Mouse (Mus musculus): Measurements from ENCODE around the gene Wdr26. TPM values are rescaled to one million over a fixed set of nuclear protein-coding genes. Genes with fewer than 3 reads are reported as not detected.

Gene Wdr26
- total and polyA plus RNA-seq, 2 experiments from 2014 or later, result 37.4 to 38.6 TPM

GRCm38 (mm10) chr1:181199446-181199845 lies 12.4 kb downstream of the Wdr26 start:
- H3K36me3 ChIP-seq (replicated peaks; ENCODE audit: control insufficient read depth, insufficient read depth, low read length), result peaks cover 82% of the 10 kb centered on the region
- no peak overlapping the region for H3K9ac ChIP-seq (replicated peaks; ENCODE audit: low read depth, low read length)
- WGBS, result 88% methylated on average over 4 of the region's 4 CpGs
- no peaks in the 10 kb centered on the region for H3K27me3 ChIP-seq (ENCODE audit: control insufficient read depth, insufficient read depth, low read length)
- H3K4me2 ChIP-seq (ENCODE audit: low read depth, low read length), result no peak overlapping the region
- TF ChIP-seq CTCF (IDR thresholded peaks at IDR 0.05; ENCODE audit: low read depth) (no peak), EP300 (IDR thresholded peaks at IDR 0.05; ENCODE audit: low read depth) (no peak)
- H3K27ac ChIP-seq (ENCODE audit: low read depth), result no peak overlapping the region
- DNase-seq (ENCODE audit: low spot score) (no peak), ATAC-seq (ENCODE audit: insufficient read depth, low read depth) (no peak)
- H3K9me3 ChIP-seq (replicated peaks; ENCODE audit: control insufficient read depth, low read length), result no peaks in the 10 kb centered on the region
- H3K4me3 ChIP-seq (ENCODE audit: low read depth, low read length), result no peak overlapping the region
- no peaks in the 10 kb centered on the region for H3K4me1 ChIP-seq (ENCODE audit: control insufficient read depth, insufficient read depth)

GRCm38 (mm10) chr1:181188925-181189324 lies 22.9 kb downstream of the Wdr26 start:
- 77% methylated on average over 4 of the region's 4 CpGs for WGBS
- ATAC-seq (ENCODE audit: insufficient read depth, low read depth), result no peak
- H3K9ac ChIP-seq (replicated peaks; ENCODE audit: low read depth, low read length), result no peak overlapping the region

GRCm38 (mm10) chr1:181170210-181170609 lies 41.6 kb downstream of the Wdr26 start:
- H3K27me3 ChIP-seq (ENCODE audit: control insufficient read depth, insufficient read depth, low read length), result no peaks in the 10 kb centered on the region
- WGBS, result 79% methylated on average over 8 of the region's 8 CpGs
- no peak for DNase-seq (ENCODE audit: low spot score)
- ATAC-seq (ENCODE audit: insufficient read depth, low read depth), result no peak
- no peak overlapping the region; the same call in 1 of the 2 replicates for H3K27ac ChIP-seq (ENCODE audit: low read depth)
- H3K4me2 ChIP-seq (ENCODE audit: low read depth, low read length), result no peak overlapping the region
- no peak overlapping the region for H3K4me3 ChIP-seq (ENCODE audit: low read depth, low read length)
- H3K9ac ChIP-seq (replicated peaks; ENCODE audit: low read depth, low read length), result no peak overlapping the region
- no peak for TF ChIP-seq EP300 (IDR thresholded peaks at IDR 0.05; ENCODE audit: low read depth)
- no peak for TF ChIP-seq CTCF (IDR thresholded peaks at IDR 0.05; ENCODE audit: low read depth)
- H3K4me1 ChIP-seq (ENCODE audit: control insufficient read depth, insufficient read depth), result no peaks in the 10 kb centered on the region
- no peaks in the 10 kb centered on the region for H3K9me3 ChIP-seq (replicated peaks; ENCODE audit: control insufficient read depth, low read length)
- peaks cover 46% of the 10 kb centered on the region for H3K36me3 ChIP-seq (replicated peaks; ENCODE audit: control insufficient read depth, insufficient read depth, low read length)

More at GRCm38 (mm10) chr1:181188925-181189324, 22.9 kb downstream of the Wdr26 start:
- Histone ChIP-seq H3K9me3 (replicated peaks; ENCODE audit: control insufficient read depth, low read length) (no peaks in the 10 kb centered on the region), H3K4me1 (ENCODE audit: control insufficient read depth, insufficient read depth) (no peaks in the 10 kb centered on the region), H3K27me3 (ENCODE audit: control insufficient read depth, insufficient read depth, low read length) (no peaks in the 10 kb centered on the region), H3K4me3 (ENCODE audit: low read depth, low read length) (no peak overlapping the region), H3K36me3 (replicated peaks; ENCODE audit: control insufficient read depth, insufficient read depth, low read length) (peaks cover 90% of the 10 kb centered on the region), H3K4me2 (ENCODE audit: low read depth, low read length) (no peak overlapping the region), H3K27ac (ENCODE audit: low read depth) (no peak overlapping the region)
- TF ChIP-seq CTCF (IDR thresholded peaks at IDR 0.05; ENCODE audit: low read depth) (no peak), EP300 (IDR thresholded peaks at IDR 0.05; ENCODE audit: low read depth) (no peak)
- DNase-seq (ENCODE audit: low spot score), result no peak

GRCm38 (mm10) chr1:181168377-181168776 lies 43.4 kb downstream of the Wdr26 start:
- no peaks in the 10 kb centered on the region for H3K9me3 ChIP-seq (replicated peaks; ENCODE audit: control insufficient read depth, low read length)
- WGBS, result 63% methylated on average over 3 of the region's 3 CpGs
- TF ChIP-seq EP300 (IDR thresholded peaks at IDR 0.05; ENCODE audit: low read depth), result no peak
- no peak for TF ChIP-seq CTCF (IDR thresholded peaks at IDR 0.05; ENCODE audit: low read depth)
- H3K36me3 ChIP-seq (replicated peaks; ENCODE audit: control insufficient read depth, insufficient read depth, low read length), result peaks cover 52% of the 10 kb centered on the region
- DNase-seq (ENCODE audit: low spot score), result no peak
- no peaks in the 10 kb centered on the region for H3K4me1 ChIP-seq (ENCODE audit: control insufficient read depth, insufficient read depth)
- no peak overlapping the region for H3K9ac ChIP-seq (replicated peaks; ENCODE audit: low read depth, low read length)
- no peak overlapping the region for H3K4me2 ChIP-seq (ENCODE audit: low read depth, low read length)
- ATAC-seq (ENCODE audit: insufficient read depth, low read depth), result no peak; the same call in 1 of the 2 replicates
- no peak overlapping the region for H3K27ac ChIP-seq (ENCODE audit: low read depth)
- H3K27me3 ChIP-seq (ENCODE audit: control insufficient read depth, insufficient read depth, low read length), result no peaks in the 10 kb centered on the region
- H3K4me3 ChIP-seq (ENCODE audit: low read depth, low read length), result no peak overlapping the region

- no peaks in the 10 kb centered on the region for H3K27me3 ChIP-seq (ENCODE audit: control insufficient read depth, insufficient read depth, low read length)
- DNase-seq (ENCODE audit: low spot score), result no peak
- H3K27ac ChIP-seq (ENCODE audit: low read depth), result no peak overlapping the region
- no peaks in the 10 kb centered on the region for H3K9me3 ChIP-seq (replicated peaks; ENCODE audit: control insufficient read depth, low read length)
- no peak overlapping the region for H3K4me2 ChIP-seq (ENCODE audit: low read depth, low read length)
- H3K9ac ChIP-seq (replicated peaks; ENCODE audit: low read depth, low read length), result no peak overlapping the region
- WGBS, result 84% methylated on average over 2 of the region's 2 CpGs
- H3K36me3 ChIP-seq (replicated peaks; ENCODE audit: control insufficient read depth, insufficient read depth, low read length), result peaks cover 55% of the 10 kb centered on the region
- no peak for ATAC-seq (ENCODE audit: insufficient read depth, low read depth)
- TF ChIP-seq CTCF (IDR thresholded peaks at IDR 0.05; ENCODE audit: low read depth) (no peak), EP300 (IDR thresholded peaks at IDR 0.05; ENCODE audit: low read depth) (no peak)
- no peak overlapping the region for H3K4me3 ChIP-seq (ENCODE audit: low read depth, low read length)
- H3K4me1 ChIP-seq (ENCODE audit: control insufficient read depth, insufficient read depth), result no peaks in the 10 kb centered on the region
These were observed 44.0 kb downstream of the Wdr26 start for GRCm38 (mm10) chr1:181167816-181168215.

GRCm38 (mm10) chr1:181151541-181151940 lies 60.3 kb downstream of the Wdr26 start:
- Histone ChIP-seq H3K9ac (replicated peaks; ENCODE audit: low read depth, low read length) (peak overlapping the region; percentile 87), H3K4me1 (ENCODE audit: control insufficient read depth, insufficient read depth) (0 out of 2 replicates have a peak, but pooled peaks cover 5% of the 10 kb centered on the region), H3K4me3 (ENCODE audit: low read depth, low read length) (peak overlapping the region; percentile 94), H3K36me3 (replicated peaks; ENCODE audit: control insufficient read depth, insufficient read depth, low read length) (peaks cover 18% of the 10 kb centered on the region), H3K27ac (ENCODE audit: low read depth) (peak overlapping the region; percentile 72), H3K4me2 (ENCODE audit: low read depth, low read length) (peak overlapping the region; percentile 85), H3K27me3 (ENCODE audit: control insufficient read depth, insufficient read depth, low read length) (no peaks in the 10 kb centered on the region), H3K9me3 (replicated peaks; ENCODE audit: control insufficient read depth, low read length) (no peaks in the 10 kb centered on the region)
- peak; percentile 9 for DNase-seq (ENCODE audit: low spot score)
- TF ChIP-seq EP300 (IDR thresholded peaks at IDR 0.05; ENCODE audit: low read depth) (no peak), CTCF (IDR thresholded peaks at IDR 0.05; ENCODE audit: low read depth) (no peak)
- 33% methylated on average over 5 of the region's 5 CpGs for WGBS
- ATAC-seq (ENCODE audit: insufficient read depth, low read depth), result no peak

All from heart, postnatal 0 days (tissue).